Mouse (Mus musculus): ENCODE measurements around the gene Sfn. TPM values are rescaled to one million over a fixed set of nuclear protein-coding genes. Genes with fewer than 3 reads are reported as not detected.
"Not testable (repeated sequence)": the region's sequence is repeated elsewhere in the genome, so short reads cannot be mapped to it uniquely, and the experiment has no call there.

Gene Sfn
- total RNA-seq (2015; ENCODE audit: low replicate concordance) = 2.9 TPM in 1 of 2 replicates, not detected in the other
- 0.64 TPM in 1 of 2 replicates, not detected in the other for total RNA-seq (2017; ENCODE audit: low replicate concordance)

- ATAC-seq (replicated peaks; ENCODE audit: low FRiP score, poor library complexity, severe bottlenecking) = 0 out of 2 replicates have a peak, but pooled peaks have one; percentile 13
Observed at GRCm38 (mm10) chr4:133601721-133602218, at the start of gene Sfn. Gene Sfn, minus strand, starts transcription at chr4:133602168.

- ATAC-seq (replicated peaks; ENCODE audit: low FRiP score, poor library complexity, severe bottlenecking) = no peak
Observed at GRCm38 (mm10) chr4:133651445-133651844, 49.5 kb upstream of the Sfn start.

- peak; percentile 96 for ATAC-seq (replicated peaks; ENCODE audit: low FRiP score, poor library complexity, severe bottlenecking)
Observed at GRCm38 (mm10) chr4:133649989-133650699, 48.2 kb upstream of the Sfn start, which contains the start of gene Zdhhc18. Gene Zdhhc18, minus strand, starts transcription at chr4:133650154.

GRCm38 (mm10) chr4:133649464-133649863 is 47.5 kb upstream of the Sfn start:
- not testable (repeated sequence) for ATAC-seq (replicated peaks; ENCODE audit: low FRiP score, poor library complexity, severe bottlenecking)

- no peak for ATAC-seq (replicated peaks; ENCODE audit: low FRiP score, poor library complexity, severe bottlenecking)
Observed at GRCm38 (mm10) chr4:133645680-133646079, 43.7 kb upstream of the Sfn start.

GRCm38 (mm10) chr4:133645195-133645594 is 43.2 kb upstream of the Sfn start:
- ATAC-seq (replicated peaks; ENCODE audit: low FRiP score, poor library complexity, severe bottlenecking) = no peak

- no peak for ATAC-seq (replicated peaks; ENCODE audit: low FRiP score, poor library complexity, severe bottlenecking)
Observed at GRCm38 (mm10) chr4:133634043-133634410, 32.1 kb upstream of the Sfn start.

- ATAC-seq (replicated peaks; ENCODE audit: low FRiP score, poor library complexity, severe bottlenecking) = peak; percentile 95
Observed at GRCm38 (mm10) chr4:133633332-133634042, 31.5 kb upstream of the Sfn start.

GRCm38 (mm10) chr4:133632483-133633327 is 30.7 kb upstream of the Sfn start:
- peak; percentile 51 for ATAC-seq (replicated peaks; ENCODE audit: low FRiP score, poor library complexity, severe bottlenecking)

- no peak for ATAC-seq (replicated peaks; ENCODE audit: low FRiP score, poor library complexity, severe bottlenecking)
Observed at GRCm38 (mm10) chr4:133631769-133632411, 29.9 kb upstream of the Sfn start.

GRCm38 (mm10) chr4:133631071-133631768 is 29.3 kb upstream of the Sfn start:
- ATAC-seq (replicated peaks; ENCODE audit: low FRiP score, poor library complexity, severe bottlenecking) = no peak

GRCm38 (mm10) chr4:133630326-133630920 is 28.5 kb upstream of the Sfn start:
- ATAC-seq (replicated peaks; ENCODE audit: low FRiP score, poor library complexity, severe bottlenecking) = no peak

- no peak for ATAC-seq (replicated peaks; ENCODE audit: low FRiP score, poor library complexity, severe bottlenecking)
Observed at GRCm38 (mm10) chr4:133629191-133629590, 27.2 kb upstream of the Sfn start.

GRCm38 (mm10) chr4:133628517-133628916 is 26.5 kb upstream of the Sfn start:
- ATAC-seq (replicated peaks; ENCODE audit: low FRiP score, poor library complexity, severe bottlenecking) = no peak

- ATAC-seq (replicated peaks; ENCODE audit: low FRiP score, poor library complexity, severe bottlenecking) = no peak
Observed at GRCm38 (mm10) chr4:133627039-133627438, 25.1 kb upstream of the Sfn start.

GRCm38 (mm10) chr4:133626621-133627020 is 24.7 kb upstream of the Sfn start:
- no peak for ATAC-seq (replicated peaks; ENCODE audit: low FRiP score, poor library complexity, severe bottlenecking)

GRCm38 (mm10) chr4:133626221-133626620 is 24.3 kb upstream of the Sfn start:
- ATAC-seq (replicated peaks; ENCODE audit: low FRiP score, poor library complexity, severe bottlenecking) = no peak

- ATAC-seq (replicated peaks; ENCODE audit: low FRiP score, poor library complexity, severe bottlenecking) = no peak; the same call in 1 of the 2 replicates
Observed at GRCm38 (mm10) chr4:133625621-133626071, 23.7 kb upstream of the Sfn start.

Measured in erythroid progenitor cell, adult 5-6 weeks (primary cell).